Mouse (Mus musculus): Measurements from ENCODE around the gene Rfc5. TPM values are rescaled to one million over a fixed set of nuclear protein-coding genes. Genes with fewer than 3 reads are reported as not detected.
A peak's percentile ranks its signal among the peaks of the same experiment; 100 is the strongest.
"Not testable (repeated sequence)": the region's sequence is repeated elsewhere in the genome, so short reads cannot be mapped to it uniquely, and the experiment has no call there.

Gene Rfc5
- total RNA-seq, 2 experiments from 2014 or later, result 2.1 to 2.5 TPM

GRCm38 (mm10) chr5:117356365-117357128 lies 32.3 kb downstream of the Rfc5 start:
- intact Hi-C loops (cut with DNase I), result loop anchor here (2.0 kb wide), 1 partner anchor 38 kb away; the partner anchor contains the start of gene Vsig10
- peak; percentile 46 to 49 for DNase-seq

GRCm38 (mm10) chr5:117355648-117356303 lies 33.1 kb downstream of the Rfc5 start:
- DNase-seq, result no peak
- intact Hi-C loops (cut with DNase I), result loop anchor here (2.0 kb wide), 1 partner anchor 37 kb away; the partner anchor contains the start of gene Vsig10

DNA sequence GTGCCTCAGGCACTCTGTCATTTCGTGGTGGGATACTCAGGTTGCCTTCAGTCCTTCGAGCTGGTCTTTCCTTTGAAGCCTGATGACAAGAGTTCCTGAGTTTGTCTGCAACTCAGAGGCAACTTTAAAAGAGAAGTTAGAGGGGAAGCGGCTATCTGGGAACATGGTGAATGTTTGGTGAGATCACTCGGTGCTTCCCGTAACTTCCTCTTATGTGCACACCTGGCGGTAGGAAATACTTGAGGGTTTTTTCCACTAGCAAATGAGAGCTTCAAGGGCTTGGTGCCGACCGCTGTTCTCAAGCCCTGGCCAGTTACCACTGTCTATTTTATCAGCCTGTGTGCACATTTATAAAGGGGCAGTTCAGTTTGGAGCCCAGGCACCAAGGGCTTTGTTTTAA lies 34.7 kb downstream of the Rfc5 start:
- DNase-seq, result no peak
- intact Hi-C loops (cut with DNase I), result no loop called here

- intact Hi-C loops (cut with DNase I), result no loop called here
- DNase-seq, result peak; percentile 42 to 50
Measured at GRCm38 (mm10) chr5:117348279-117348678, 40.6 kb downstream of the Rfc5 start.

GRCm38 (mm10) chr5:117347838-117348237 lies 41.0 kb downstream of the Rfc5 start:
- intact Hi-C loops (cut with DNase I), result no loop called here

DNA sequence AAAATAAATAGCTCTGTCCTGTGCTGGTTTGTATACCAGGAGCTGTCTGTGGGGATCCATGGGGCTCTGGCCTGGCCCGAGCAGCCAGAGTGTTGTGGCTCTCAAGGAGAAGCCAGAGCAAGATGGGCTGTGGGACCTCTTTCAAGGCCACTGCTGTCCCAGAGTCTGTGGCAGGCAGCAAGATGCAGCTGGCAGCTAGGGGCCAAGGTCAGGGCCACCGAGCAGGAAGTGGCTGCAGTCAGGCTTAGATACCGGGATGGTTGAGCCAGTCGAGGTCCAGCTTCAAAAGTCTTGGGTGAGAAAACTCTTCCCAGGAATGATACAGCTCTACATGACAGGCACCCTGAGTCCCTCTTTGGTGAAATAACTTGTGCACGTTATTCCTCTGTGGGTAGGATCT lies 41.8 kb downstream of the Rfc5 start:
- intact Hi-C loops (cut with DNase I), result no loop called here
- no peak for DNase-seq

More at GRCm38 (mm10) chr5:117347838-117348237, 41.0 kb downstream of the Rfc5 start:
- no peak for DNase-seq

DNA sequence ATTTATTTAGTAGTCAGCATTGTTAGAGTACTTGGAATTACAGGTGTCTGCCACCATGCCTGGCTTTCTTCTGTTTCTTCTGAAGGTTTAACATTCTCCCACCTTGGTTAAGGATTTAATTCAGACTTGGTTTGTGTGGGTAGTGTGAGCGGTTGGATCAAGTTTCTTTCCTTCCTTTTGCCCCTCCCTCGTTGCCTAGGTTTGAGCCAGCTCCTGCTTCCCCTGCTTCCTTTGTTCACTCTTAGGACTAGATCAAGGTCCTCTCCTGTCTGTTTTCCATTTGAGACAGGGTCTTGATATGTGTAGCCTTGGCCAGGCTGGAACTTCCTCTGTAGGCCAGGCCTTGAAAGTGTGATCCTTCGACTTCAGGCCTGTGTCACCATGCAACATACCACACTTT lies 42.6 kb downstream of the Rfc5 start:
- DNase-seq, result no peak
- intact Hi-C loops (cut with DNase I), result no loop called here

GRCm38 (mm10) chr5:117345432-117345976 lies 43.3 kb downstream of the Rfc5 start:
- intact Hi-C loops (cut with DNase I), result no loop called here
- DNase-seq, result no peak

- DNase-seq; intact Hi-C loops (cut with DNase I): not testable (repeated sequence)
Measured at GRCm38 (mm10) chr5:117344496-117344895, 44.4 kb downstream of the Rfc5 start.

DNA sequence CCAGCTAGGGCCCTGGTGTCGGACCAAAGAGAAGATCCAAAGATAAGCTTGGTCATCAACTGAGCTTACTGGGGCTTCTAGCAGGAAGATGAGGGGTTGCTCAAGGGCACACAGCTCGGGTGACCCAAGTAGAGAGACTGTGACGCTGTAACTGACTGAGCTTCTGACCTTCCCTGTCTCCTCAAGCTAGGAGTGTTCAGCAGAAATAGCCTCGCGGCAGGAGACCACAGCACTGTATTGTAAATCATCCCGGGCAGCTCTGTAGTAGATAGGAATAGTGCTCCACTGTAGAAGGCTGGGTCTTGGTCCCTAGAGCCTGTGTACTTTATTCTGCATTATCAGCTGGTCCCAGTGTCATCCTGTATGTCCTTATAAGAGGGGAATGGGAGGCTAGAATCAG lies 47.0 kb downstream of the Rfc5 start:
- DNase-seq, result no peak
- intact Hi-C loops (cut with DNase I), result no loop called here

DNA sequence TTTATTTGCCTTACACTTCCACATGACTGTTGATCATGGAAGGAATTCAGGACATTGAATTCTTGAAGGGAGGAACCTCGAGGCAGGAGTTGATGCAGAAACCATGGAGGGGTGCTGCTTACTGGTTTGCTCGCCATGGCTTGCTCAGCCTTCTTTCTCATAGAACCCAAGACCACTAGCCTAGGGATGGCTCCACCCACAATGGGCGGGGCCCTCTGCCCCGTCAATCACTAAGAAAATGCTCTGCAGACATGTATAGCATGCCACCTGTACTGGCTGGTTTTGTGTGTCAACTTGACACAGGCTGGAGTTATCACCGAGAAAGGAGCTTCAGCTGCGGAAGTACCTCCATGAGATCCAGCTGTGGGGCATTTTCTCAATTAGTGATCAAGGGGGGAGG lies 48.8 kb downstream of the Rfc5 start:
- intact Hi-C loops (cut with DNase I), result no loop called here
- DNase-seq, result no peak

GRCm38 (mm10) chr5:117338503-117338902 lies 50.3 kb downstream of the Rfc5 start:
- intact Hi-C loops (cut with DNase I), result no loop called here
- no peak for DNase-seq

DNA sequence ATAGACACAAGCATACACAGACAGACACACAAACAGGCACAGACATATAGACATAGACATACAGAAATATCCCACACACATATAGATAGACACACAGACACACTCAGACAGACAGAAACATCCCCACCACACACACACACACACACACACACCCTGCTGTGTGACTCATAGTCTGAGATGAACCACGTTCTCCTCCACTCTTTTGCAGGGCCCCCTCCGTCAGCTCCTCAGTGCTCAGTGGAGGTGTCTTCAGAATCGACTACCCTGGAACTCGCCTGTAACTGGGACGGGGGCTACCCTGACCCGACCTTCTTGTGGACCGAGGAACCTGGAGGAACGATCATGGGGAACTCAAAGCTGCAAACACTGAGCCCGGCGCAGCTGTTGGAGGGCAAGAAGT lies 50.8 kb downstream of the Rfc5 start:
- DNase-seq, result no peak
- intact Hi-C loops (cut with DNase I), result no loop called here

DNA sequence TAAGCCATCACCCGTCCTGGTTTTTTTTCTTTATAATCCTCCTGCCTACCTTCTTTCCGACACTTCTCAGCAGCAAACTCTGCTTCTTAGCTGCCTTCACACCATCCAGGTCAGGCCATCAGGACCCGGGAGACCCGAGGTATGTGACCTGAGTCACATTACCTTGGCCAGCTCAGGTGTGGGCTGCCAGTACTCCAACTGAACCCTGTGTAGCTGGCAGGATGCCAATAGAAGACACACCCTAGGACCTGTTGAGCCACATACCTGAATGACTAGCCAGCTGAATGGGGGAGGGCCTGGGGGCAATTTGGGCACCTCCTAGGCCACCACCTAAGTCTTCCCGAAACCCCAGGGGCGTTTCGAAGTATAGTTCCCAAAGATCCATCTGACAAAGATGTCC lies 58.4 kb downstream of the Rfc5 start:
- no peak for DNase-seq

More for the DNA sequence above, 58.4 kb downstream of the Rfc5 start:
- intact Hi-C loops (cut with DNase I), result no loop called here

Other genes starting within 250 kb of the Rfc5 start
- gene Pebp1, start 101.4 kb downstream of the Rfc5 start, total RNA-seq (2021), result 100 to 1,000 TPM; 304 to 320 TPM
- 1 to 10 TPM; 4.1 to 5.0 TPM for gene Vsig10, start 70.0 kb downstream of the Rfc5 start, total RNA-seq (2021)
- gene Wsb2, start 31.7 kb downstream of the Rfc5 start, total RNA-seq (2021), result 10 to 100 TPM; 84.2 to 90.8 TPM
- under 1 TPM; 0.03 to 0.07 TPM for gene Ksr2, start 25.0 kb upstream of the Rfc5 start, total RNA-seq (2021)

Measured in gastrocnemius, postnatal 36 days (tissue).